Mouse (Mus musculus) lung, adult 2 months (tissue): Measurements from ENCODE around the gene Gm37240.

Source experiments
- CTCF ChIP-seq: fragments of 200-500 bp; IDR thresholded peaks from 2 replicates; pipeline ENCODE4 v1.5.1; 2011; ENCODE audit warnings: mild to moderate bottlenecking, low read length, control low read depth; ENCODE audit not compliant: insufficient read depth
- POLR2A ChIP-seq: fragments of 200-500 bp; IDR thresholded peaks from 2 replicates; pipeline ENCODE4 v1.6.1; 2011; ENCODE audit warnings: low read depth, mild to moderate bottlenecking, control low read depth, low read length, borderline replicate concordance; ENCODE audit errors: extremely low read depth

DNA sequence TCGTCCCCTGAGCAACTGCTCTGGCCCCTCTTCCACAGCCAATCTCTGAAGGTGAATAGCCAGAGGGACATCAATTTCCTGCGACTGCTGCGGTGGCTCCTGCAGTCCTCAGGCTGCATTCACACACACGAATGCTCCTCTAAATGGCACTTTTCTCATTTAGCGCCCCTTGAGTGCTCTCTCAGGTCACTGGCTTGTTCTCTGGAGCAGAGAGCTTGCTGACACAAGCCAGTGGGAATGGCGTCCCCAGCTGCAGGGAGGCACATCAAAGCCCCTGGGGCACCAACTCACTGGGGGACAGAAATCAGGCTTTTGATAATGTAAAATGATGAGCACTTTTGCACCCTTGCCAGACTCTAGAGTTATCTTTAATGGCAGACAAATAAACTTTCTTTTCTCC is 654.5 kb downstream of the Gm37240 start:
- no peak for TF ChIP-seq CTCF
- TF ChIP-seq POLR2A: no peak
